Mouse (Mus musculus) erythroblast, embryonic 14.5 days (primary cell): ENCODE measurements around the gene Trem1.

Experiments
- GATA1 ChIP-seq: IDR thresholded peaks from 2 replicates; pipeline ENCODE4 v1.6.1; 2012; ENCODE audit warnings: low read length, inconsistent platforms, mixed read lengths
- TAL1 ChIP-seq: IDR thresholded peaks from 3 replicates; pipeline ENCODE4 v1.6.1; 2012; ENCODE audit warnings: low read length, inconsistent platforms, mixed read lengths

DNA sequence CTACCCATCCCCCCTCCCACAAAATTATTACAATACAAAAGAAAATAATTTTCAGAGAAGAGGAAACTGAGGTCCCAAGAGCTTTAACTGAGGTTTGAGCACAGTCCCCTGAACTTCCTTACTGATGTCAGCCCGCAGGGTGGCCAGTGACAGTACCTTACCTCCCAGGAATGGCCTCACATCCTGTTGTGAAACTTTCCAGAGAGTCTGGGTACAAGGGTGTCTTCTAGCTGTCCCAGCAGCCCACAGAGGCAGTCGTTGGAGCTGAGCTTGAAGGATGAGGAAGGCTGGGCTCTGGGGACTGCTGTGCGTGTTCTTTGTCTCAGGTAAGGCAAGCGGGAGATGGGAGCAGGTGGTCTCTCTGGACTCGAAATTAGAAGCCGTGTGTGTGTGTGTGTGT, at the start of gene Trem1:
- TF ChIP-seq GATA1, result no peak
- TF ChIP-seq TAL1, result no peak
